9 mouse cellular contexts compared by ENCODE assay signal in the genomic region with DNA sequence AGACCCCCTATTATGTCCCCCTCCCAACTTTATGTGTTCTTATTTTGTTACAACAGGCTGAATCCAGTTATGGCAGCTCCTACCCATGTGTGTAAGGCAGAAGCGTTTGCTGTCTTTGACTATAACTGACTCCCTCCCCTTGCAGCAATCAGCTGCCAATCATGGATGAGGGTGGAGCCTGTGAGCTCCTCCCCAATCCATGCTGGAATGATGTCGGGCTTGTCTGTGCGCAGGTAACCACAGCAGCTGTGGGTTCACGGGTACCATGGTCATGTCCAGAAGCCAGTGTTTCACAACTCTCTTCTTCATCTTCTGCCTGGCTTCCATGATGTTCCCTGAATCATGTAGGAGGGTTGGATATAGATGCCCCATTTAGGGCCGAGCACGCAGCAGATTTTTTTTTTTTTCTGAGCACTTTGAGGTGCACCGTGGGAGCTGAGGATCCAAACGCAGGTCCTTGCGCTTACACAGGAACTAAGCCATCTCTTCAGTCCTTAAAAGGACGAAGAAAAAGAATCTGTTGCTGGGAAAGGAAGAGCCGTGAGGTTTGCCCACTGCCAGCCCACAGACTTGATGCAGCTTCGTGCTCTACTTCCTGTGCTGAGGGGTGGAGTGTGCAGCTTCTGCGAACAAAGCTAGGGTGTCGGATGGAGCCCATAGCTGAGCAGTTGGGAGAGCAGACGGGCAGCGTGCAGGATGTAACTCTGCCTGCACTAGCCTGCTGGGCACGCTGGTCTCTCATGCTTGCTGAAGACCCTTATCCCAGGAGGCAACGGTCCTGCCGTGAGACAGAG. TPM values are rescaled to one million over a fixed set of nuclear protein-coding genes. Genes with fewer than 3 reads are reported as not detected.
DNase-seq lines count a peak whose midpoint lies in the region; ATAC-seq and TF ChIP-seq lines count a peak whose summit lies in the region.
"Had no signal": no experiment of that assay in that cellular context is flagged by ENCODE, and none has a peak within 500 bp of the region (broad histone marks: within the 10 kb centered on the region; RNA-seq: fewer than 3 reads in every experiment).

No protein-coding gene starts in this region.

- H3K4me2 ChIP-seq in intestine, embryonic 15.5 days (replicated peaks), result peak overlapping the region; percentile 7
- no peak overlapping the region for H3K4me2 ChIP-seq in intestine, postnatal 0 days (replicated peaks; ENCODE audit: low read depth)
- no peak overlapping the region for H3K4me2 ChIP-seq in hindbrain, embryonic 16.5 days (ENCODE audit: low read length)

- no peak overlapping the region for H3K9ac ChIP-seq in intestine, embryonic 15.5 days
- H3K9ac ChIP-seq in intestine, postnatal 0 days (ENCODE audit: low read depth, low read length), result no peak overlapping the region
- H3K9ac ChIP-seq in hindbrain, embryonic 16.5 days (ENCODE audit: low read depth, low read length), result no peak overlapping the region

- no peaks in the 10 kb centered on the region for H3K4me1 ChIP-seq in intestine, embryonic 15.5 days (replicated peaks)
- no peaks in the 10 kb centered on the region for H3K4me1 ChIP-seq in intestine, postnatal 0 days (replicated peaks; ENCODE audit: control insufficient read depth, insufficient read depth, low read length)
- H3K4me1 ChIP-seq in hindbrain, embryonic 16.5 days (ENCODE audit: control insufficient read depth, insufficient read depth, low read depth, low read length), result peaks cover 3% of the 10 kb centered on the region; the same call in 1 of the 2 replicates

- WGBS in intestine, embryonic 15.5 days, result 52% methylated on average over 19 of the region's 19 CpGs
- 54% methylated on average over 19 of the region's 19 CpGs for WGBS in intestine, postnatal 0 days
- WGBS in hindbrain, embryonic 16.5 days, result 67% methylated on average over 19 of the region's 19 CpGs

- 0 out of 2 replicates have a peak, but pooled peaks cover 1% of the 10 kb centered on the region for H3K27me3 ChIP-seq in intestine, embryonic 15.5 days (replicated peaks)
- no peaks in the 10 kb centered on the region for H3K27me3 ChIP-seq in intestine, postnatal 0 days (replicated peaks; ENCODE audit: control insufficient read depth, insufficient read depth, low read length)
- H3K27me3 ChIP-seq in hindbrain, embryonic 16.5 days (replicated peaks; ENCODE audit: control insufficient read depth, insufficient read depth, low read length), result no peaks in the 10 kb centered on the region

- no peak overlapping the region for H3K4me3 ChIP-seq in intestine, embryonic 15.5 days (replicated peaks)
- H3K4me3 ChIP-seq in intestine, postnatal 0 days (ENCODE audit: low read depth, low read length), result no peak overlapping the region
- no peak overlapping the region for H3K4me3 ChIP-seq in hindbrain, embryonic 16.5 days (ENCODE audit: low read length)

- peak; percentile 30 to 75 for DNase-seq in left cerebral cortex, postnatal 25 days (ENCODE audit: low spot score in 2 of 2)
- DNase-seq in right cerebral cortex, adult 2 months (ENCODE audit: low spot score in 2 of 2), result peak; percentile 26 to 46
- DNase-seq in urinary bladder, postnatal 10 days (ENCODE audit: low spot score), result no peak
- no peak for DNase-seq in cerebellum, adult 8-10 months

- no peak for TF ChIP-seq CTCF in intestine, postnatal 0 days (IDR thresholded peaks at IDR 0.05; ENCODE audit: low read depth)

- no peaks in the 10 kb centered on the region for H3K9me3 ChIP-seq in intestine, embryonic 15.5 days
- H3K9me3 ChIP-seq in intestine, postnatal 0 days (ENCODE audit: control insufficient read depth), result no peaks in the 10 kb centered on the region
- H3K9me3 ChIP-seq in hindbrain, embryonic 16.5 days (ENCODE audit: control insufficient read depth, low read length), result no peaks in the 10 kb centered on the region

- no peak for ATAC-seq in intestine, embryonic 15.5 days
- ATAC-seq in intestine, postnatal 0 days, result no peak
- ATAC-seq in activated CD4-positive, CD25-positive, alpha-beta regulatory T cell, adult 4 months, result peak; percentile 99
- no peak for ATAC-seq in hindbrain, embryonic 16.5 days

- no peaks in the 10 kb centered on the region for H3K36me3 ChIP-seq in intestine, embryonic 15.5 days
- no peaks in the 10 kb centered on the region for H3K36me3 ChIP-seq in intestine, postnatal 0 days (ENCODE audit: control insufficient read depth, insufficient read depth)
- H3K36me3 ChIP-seq in hindbrain, embryonic 16.5 days (ENCODE audit: control insufficient read depth, insufficient read depth, low read length), result no peaks in the 10 kb centered on the region

- no peak overlapping the region for H3K27ac ChIP-seq in intestine, embryonic 15.5 days
- no peak overlapping the region for H3K27ac ChIP-seq in intestine, postnatal 0 days (ENCODE audit: low read depth, low read length)
- no peak overlapping the region for H3K27ac ChIP-seq in hindbrain, embryonic 16.5 days (ENCODE audit: low read depth, low read length)
- H3K27ac ChIP-seq: kidney, postnatal 0 days had no signal

- intact Hi-C loops in left cerebral cortex, postnatal 25 days (cut with DNase I), result no loop called here

RNA-seq across cellular contexts. Expression of gene Card11, which starts 43.5 kb away (rescaled TPM):
- polyA plus RNA-seq in intestine, embryonic 15.5 days (2015; fragmentation: Nextera tagmentation; extraction: Ambion mirVana), result 0.65 and 0.77 TPM in 2 replicates
- polyA plus RNA-seq in intestine, postnatal 0 days (2015; fragmentation: Nextera tagmentation; extraction: Ambion mirVana), result 0.43 and 0.55 TPM in 2 replicates
- 10 to 100 TPM; 35.9 to 55.7 TPM for polyA plus RNA-seq in activated CD4-positive, CD25-positive, alpha-beta regulatory T cell, adult 4 months (2017; shearing (Covaris generic))
- under 1 TPM in 1 of 2 experiments, not detected in 1; 0.16 TPM for total RNA-seq in left cerebral cortex, postnatal 25 days (2021)
- polyA plus RNA-seq in hindbrain, embryonic 16.5 days (2015; fragmentation: Nextera tagmentation; extraction: Ambion mirVana), result 0.26 and 0.31 TPM in 2 replicates

Comparison
In these comparisons a context has a peak if more than half of its experiments do, and no peak if none do; other contexts are left out.
1. DNase-seq: peak in left cerebral cortex, postnatal 25 days (2 of 2) and right cerebral cortex, adult 2 months (2 of 2); none in urinary bladder, postnatal 10 days (single experiment) and cerebellum, adult 8-10 months (single experiment).
2. RNA of gene Card11, which starts 43.5 kb away (polyA plus RNA-seq): 35.9 to 55.7 TPM in activated CD4-positive, CD25-positive, alpha-beta regulatory T cell, adult 4 months; 0.65 to 0.77 TPM in intestine, embryonic 15.5 days, 0.43 to 0.55 TPM in intestine, postnatal 0 days and 0.26 to 0.31 TPM in hindbrain, embryonic 16.5 days; every median in the first group is over 10 times any median in the second.